Mouse (Mus musculus) cerebellum, adult 11 months (tissue): ENCODE data around the gene Cacnb3.
A peak's percentile ranks its signal among the peaks of the same experiment; 100 is the strongest.
"Not testable (repeated sequence)": the region's sequence is repeated elsewhere in the genome, so short reads cannot be mapped to it uniquely, and the experiment has no call there.

Experiments used
- DNase-seq: peaks from one replicate; pipeline ENCODE4 v3.0.0; 2022

Cacnb3 gene

DNA sequence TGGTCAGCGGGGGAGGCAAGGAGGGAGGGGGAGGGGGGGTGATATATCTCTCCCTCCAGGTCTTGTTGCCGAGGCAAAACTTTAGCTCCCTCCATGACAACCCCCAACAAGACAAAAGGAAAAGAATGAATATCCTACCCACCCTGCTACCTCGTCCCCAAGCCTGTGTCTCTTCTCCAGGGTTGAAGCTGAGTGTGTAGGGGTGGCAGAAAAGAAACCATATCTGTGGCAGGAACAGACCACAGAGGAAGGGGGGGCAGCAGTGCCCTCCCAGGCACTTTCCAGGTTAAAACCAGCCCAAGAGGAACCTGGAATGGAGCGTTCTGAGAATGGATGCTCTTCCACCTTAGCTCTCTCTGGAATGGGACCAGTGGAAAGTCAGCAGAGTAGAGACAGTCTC is at the start of gene Cacnb3:
TSS of gene Cacnb3 (plus strand) at position 301 of the 400 bp plus-strand sequence.
- no peak for DNase-seq

DNA sequence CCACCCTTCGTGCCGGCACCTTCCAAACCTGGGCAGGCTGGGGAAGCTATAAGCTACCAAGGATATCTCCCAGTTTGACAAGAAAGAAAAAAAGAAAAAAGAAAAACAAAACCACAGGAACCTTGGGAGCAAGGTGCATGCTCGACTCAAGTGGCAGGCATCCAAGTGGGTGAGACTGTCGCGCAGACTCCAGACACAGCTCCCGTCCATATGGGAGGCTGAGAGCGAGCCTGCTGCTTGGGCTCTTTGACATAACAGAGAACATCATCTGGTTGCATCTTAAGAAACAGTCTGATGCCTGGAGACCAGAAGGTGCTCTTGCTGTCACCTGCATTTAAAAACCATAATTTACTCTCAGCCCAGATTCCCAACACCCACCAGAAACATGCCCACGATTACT is 48.2 kb upstream of the Cacnb3 start:
- DNase-seq = no peak

DNA sequence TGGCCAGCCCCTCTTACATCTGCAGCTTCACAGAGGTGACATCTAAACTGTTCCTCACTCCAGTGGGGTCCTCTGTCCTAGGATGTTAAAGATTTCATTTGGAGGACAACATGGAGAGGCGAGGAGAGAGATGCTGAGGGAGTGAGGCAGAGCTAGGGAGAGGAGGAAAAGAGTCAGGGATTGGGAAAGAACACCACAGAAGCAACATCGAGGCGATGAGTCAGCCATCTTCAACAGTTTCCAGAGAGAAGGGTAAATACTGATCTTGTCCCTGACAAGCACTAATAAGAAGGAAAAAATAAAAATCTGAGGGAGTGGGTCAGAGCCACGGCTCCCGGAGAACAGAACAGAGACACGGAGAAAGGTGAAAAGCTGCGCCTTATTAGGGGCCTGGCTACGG is 47.6 kb upstream of the Cacnb3 start:
- DNase-seq = no peak

DNA sequence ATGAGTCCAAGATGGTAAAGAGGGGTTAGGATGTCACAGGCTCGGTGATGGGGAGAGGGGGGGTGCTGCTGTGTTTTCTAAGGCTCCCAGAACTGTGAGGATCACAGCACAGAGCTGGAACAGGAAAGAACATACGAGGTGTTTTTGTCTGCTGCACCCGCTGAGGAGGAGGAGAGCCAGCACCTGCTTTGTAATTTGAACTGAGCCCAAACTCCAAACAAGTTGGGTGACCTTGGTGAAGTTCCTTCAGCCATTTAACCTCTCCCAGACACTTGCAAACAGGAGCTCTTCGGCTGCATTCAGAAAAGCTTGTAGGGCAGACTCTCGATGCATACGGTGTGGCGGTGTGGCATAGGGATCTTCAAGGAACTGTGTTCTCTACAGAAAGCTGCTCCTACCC is 45.2 kb upstream of the Cacnb3 start:
- DNase-seq = no peak

DNA sequence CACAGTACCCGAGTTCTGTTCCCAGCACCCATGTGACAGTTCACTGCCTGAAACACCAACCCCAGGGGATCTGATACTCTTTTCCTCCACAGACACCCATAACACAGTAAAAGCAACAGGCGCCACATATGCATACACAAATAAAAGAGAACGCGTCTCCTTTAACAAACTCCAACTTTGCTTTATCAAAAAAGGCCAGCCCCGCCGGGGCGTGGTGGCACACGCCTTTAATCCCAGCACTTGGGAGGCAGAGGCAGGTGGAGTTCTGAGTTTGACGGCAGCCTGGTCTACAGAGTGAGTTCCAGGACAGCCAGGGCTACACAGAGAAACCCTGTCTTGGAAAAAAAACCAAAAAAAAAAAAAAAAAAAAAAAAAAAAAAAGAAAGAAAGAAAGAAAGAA is 44.5 kb upstream of the Cacnb3 start:
- not testable (repeated sequence) for DNase-seq

DNA sequence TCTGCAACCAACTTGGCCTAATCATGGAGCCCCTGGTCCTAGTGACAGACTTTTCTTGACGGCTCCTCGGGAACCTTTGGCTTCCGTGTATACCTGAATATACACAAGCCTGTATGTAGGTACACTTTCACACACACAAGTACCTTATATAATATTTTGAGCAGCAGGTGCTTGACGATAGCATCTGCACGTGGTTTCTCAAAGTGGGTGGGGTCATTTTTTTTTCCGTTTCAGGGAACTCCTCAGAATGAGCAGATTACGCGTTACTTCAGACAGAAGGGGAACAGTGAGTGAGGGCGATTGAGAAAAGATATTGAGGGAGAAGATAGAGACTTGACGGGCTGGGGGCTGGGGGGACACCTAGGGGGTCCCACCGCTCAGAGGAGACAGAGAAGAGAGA is 42.9 kb upstream of the Cacnb3 start:
- DNase-seq = no peak

DNA sequence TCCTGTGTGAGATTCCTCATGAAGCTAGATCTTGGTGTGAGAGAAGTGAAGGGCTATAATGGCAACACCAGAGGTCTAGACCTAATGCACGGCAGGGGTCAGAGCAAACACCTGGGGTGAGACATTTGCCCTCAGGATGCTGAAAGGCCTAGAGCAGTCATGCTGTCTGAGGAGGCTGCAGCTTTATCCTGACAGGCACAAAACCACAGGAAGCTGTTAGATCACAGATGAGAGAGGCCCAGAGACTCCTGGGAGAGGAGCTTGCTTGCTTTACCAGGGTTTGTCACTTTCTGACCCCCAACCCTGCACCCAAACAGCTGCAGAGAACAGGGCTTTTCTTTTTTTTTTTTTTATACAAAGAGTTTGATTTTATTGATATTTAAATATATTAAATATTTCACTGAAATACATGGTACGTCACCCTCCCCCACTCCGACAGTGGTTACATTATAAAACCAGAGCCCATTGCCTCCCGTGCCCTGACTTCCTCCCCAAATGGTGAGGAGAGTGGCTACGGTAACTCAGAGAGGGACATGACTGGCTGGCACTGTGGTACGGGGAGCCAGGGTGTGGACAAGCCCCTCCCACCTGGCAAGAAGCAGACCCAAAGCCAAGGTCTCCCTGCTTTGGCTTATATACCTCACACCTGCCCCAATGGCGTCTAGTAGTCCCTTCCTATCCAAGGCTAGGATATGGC is 40.9 kb upstream of the Cacnb3 start:
- no peak for DNase-seq

DNA sequence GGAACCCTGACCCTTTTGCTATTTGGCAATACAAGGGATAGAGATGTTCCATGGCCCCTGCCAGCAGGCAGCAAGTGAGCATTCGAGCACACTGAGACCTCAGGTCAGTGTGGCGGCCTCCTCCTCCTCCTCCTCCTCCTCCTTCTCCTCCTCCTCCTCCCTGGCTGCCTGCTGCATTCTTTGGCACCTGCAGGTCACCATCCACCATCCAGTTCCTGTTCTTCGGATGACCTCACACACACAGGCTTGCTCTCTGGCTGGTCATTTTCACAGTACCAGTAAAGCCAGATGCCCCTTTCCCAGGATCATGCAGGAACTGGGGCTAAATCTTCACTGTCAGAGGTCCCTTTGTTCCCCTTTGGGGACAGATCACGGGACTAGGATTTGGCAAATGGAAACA is 39.2 kb upstream of the Cacnb3 start:
- no peak for DNase-seq

DNA sequence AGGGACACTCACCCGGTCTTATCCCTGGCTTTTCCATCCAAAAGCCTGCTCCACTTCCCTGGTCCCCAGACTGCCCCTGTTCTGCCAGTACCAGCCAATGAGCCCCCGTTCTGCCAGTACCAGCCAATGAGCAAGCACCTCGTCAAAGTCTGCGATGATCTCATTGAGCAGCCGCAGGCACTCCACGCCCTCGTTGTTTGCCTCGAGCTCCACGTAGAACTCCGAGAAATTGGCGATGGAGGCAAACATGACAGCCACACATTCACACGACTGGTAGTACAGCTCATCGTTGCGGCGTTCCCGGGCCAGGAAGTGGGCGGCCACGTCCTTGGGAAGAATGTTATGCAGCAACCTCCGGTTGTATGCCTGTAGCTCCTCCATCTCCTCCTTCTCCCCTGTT is 36.4 kb upstream of the Cacnb3 start:
- DNase-seq = no peak

DNA sequence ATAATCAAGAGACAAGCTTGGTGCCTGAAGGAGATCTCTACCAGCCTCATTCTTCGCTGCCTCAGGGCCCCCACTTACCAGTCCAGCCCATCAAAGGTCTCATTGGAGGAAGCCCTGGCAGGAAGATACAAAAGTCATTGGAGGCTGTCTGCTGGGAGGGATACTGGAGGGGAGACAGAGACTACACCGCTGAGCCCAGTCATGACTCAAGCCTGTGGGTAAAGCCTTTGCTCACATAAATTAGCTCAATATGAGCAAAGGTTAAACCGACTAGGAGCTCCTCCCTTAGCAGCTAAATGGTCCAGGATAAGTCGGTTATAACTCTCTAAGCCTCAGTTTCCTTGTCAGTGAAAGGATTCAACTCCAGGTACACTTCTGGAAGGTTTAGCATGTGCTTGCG is 35.6 kb upstream of the Cacnb3 start:
- DNase-seq = no peak

DNA sequence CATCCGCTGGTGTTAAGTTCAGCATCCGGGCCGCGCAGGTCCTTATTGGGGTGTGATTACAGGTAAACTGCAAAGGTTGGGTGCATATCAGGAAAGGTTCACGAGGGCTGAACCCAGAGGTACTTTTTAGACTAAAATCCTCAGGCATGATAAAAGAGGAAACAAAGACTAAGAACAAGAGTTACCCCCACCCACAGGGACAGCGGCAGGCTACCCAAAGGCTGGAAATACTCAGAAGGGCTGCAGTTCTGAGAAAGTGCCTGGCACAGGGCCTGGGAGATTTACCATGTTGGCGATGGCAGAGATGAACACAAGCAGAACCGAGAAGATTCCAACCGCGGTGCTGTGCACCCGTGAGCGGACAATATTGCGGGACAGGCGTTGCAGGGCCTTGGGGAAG is 34.0 kb upstream of the Cacnb3 start:
- no peak for DNase-seq

DNA sequence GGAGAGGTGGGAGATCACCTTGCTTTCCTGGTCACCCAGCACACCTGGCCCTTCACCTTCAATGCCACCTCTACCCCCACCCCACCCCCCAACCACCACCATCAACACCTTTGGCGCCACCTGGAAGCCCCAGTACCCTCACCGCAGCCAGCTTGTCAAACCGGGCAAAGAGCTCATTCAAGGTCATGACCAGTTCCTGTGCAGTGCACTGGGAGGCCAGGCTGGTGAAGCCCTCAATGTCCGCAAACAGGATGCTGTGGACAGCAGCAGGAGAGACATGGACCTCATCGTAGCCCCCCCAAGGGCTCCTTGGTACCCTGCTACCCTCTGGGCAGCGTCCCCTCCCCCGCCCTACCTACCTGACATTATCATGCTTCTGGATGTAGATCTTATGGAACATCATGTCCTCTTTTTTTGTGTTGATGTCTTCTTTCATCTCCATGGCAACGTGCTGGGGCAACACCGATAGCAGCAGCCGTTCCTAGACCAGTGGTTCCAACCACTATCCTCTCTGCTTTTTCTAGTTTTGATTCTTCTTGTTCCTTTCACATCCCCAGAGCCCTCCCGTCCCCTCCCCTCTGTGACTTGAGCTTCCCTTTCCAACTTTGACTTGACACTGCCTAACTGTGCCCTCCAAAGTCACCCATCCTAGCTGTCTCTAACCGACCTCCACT is 30.5 kb upstream of the Cacnb3 start:
- DNase-seq = no peak

DNA sequence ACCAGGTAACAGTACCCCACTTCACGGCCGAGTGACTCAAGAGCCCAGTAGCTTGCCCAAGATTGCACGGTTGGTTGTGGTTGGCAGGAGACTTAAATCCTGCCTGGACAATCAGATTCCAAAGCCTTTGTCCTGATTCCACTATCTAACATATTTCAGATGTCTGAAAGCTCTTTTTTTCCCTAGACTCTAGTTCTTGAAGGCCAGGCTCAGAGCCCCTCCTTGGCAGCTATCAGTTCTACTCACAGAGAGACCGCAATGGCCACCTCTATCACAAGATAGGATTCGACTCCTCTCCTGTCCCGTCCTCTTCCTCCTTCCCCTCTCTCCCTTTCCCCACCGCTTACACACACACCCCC is 28.8 kb upstream of the Cacnb3 start:
- no peak for DNase-seq

DNA sequence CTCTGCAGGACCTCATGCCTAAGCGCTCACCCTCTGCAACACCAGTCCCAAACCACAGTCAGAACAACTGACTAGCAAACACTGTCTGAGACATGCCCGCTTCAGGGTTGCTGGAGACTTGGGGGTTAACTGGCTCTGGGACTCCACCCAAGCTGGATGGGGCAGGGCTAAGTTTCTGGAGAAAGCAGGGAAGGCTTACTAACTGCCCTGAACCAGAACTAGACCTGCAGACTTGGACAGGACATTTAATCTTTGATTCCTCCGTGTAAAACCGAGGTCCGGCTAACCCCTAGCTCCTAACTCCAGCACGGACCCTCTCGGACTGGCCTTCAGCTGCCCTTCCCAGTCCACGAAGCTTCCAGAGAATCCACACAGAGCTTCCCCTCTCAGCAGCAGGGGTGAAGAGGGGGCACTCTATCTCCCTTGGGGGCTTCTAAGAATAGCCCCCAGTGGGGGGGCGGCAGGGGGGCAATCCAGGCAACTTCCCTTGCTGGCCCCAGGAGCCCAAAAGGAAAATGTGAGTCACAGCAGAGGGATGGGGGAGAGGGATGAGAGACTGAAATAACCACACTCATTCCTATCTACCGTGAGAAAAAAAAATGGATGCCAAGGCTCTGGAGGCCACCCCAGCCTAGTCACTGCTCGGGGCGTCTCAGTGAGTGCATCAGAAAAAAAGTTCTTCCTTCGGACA is 28.3 kb upstream of the Cacnb3 start:
- DNase-seq = no peak

DNA sequence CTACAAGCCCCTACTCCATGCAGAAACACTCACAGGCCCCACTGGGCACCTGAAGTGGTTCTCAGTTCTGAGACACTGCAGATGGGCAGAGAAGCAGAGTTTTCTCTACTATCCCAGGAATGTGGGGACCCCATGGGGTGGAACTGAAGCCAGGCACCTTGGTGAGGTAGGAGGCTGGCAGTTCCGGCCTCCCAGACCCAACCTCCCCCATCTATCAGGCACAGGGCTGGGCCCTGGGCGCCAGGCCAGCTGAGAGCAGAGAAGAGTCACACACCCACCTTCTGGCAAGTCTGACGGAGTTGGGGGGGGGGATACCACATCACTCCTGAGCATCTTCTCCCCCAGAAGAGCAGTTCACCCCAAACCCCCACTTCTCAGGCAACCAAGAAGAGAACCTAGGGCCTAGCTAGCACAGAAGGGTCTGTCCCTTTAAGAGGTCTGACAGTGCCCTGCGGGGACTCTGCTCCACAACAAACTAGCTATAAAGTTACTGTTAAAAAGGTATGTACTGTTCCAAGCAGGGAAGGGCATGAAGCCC is 27.6 kb upstream of the Cacnb3 start:
- no peak for DNase-seq

DNA sequence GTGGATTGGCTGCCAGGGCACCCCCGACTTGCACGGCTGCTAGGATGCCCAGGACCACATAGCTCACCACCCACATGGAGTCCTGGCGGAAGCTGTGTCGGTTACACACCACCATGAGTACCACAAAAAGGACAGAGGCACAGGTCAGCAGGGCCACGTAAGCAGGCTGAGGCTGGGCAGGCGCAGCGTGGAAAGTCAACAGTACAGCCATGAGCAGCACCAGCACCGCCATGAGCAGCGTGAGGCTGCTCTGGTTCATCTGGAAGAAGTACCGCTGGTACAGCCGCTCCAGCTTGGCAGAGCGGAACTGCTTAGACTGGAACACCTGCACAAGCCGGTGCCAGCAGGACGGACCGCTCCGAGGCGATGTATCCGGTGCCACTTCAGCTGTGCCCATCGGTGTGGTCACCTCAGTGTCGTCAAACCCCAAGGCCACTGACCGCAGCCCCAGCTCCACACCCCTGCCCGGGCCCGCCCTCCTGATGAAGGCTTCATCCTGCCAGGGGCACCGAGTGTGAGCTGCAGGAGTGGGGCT is 26.5 kb upstream of the Cacnb3 start:
- no peak for DNase-seq

DNA sequence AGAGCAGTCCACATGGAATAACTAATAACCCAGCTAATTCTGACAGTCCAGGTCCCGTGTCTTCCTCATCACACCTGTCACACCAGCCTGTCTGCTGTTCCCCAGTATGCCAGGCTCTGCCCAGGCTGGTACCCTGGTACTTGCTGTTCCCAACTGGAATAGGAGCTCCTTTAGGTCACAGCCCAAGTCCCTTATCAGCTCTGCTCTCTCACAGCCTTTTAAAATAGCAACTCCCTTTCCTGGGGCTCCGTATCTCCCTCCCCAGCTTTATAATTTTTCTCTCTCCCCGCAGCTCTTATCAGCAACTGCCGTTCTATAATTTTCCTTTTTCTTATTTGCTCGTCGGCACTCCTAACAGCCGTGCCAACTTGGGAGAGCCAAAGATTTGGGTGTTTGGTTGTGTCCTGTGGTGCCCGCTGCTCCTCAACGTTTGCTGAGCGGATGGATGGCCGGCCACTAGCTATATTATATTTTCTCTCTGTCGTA is 24.5 kb upstream of the Cacnb3 start:
- DNase-seq = no peak

DNA sequence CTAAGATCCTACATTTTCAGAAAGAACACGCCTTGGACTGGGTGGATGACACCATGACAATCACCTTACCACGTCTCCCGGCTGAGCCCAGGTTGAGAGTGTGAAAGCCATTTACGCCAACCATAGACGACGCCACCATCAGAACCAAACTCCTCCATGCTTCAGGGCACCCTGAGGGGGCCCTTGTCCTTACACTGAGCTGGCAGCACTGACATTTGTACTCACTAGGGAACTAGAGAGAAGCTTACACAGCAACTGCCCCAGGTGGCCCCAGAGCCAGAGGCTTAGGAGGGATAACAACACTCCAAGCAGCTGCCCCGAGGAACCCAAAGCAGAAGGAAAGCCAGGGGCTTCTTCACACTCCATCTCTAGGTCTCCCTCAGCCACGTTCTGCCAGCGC is 23.9 kb upstream of the Cacnb3 start:
- DNase-seq = no peak

DNA sequence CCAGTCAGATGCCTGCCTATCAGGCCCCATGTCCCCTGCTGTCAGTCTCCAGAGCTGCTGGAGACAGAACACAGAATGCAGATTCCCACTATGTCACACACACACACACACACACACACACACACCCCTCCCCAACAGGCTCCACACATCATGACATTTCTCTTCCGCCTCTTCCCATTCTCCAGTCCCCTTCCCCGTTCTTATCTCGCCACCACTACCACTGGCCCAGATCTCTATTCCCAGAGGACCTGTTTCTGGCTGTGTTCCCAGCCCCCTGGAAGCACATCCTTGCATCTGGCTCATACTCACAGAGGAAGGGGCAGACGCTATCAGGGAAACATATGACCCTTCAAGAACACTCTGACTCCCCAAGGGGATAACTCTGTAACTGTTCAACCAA is 23.1 kb upstream of the Cacnb3 start:
- DNase-seq = no peak

DNA sequence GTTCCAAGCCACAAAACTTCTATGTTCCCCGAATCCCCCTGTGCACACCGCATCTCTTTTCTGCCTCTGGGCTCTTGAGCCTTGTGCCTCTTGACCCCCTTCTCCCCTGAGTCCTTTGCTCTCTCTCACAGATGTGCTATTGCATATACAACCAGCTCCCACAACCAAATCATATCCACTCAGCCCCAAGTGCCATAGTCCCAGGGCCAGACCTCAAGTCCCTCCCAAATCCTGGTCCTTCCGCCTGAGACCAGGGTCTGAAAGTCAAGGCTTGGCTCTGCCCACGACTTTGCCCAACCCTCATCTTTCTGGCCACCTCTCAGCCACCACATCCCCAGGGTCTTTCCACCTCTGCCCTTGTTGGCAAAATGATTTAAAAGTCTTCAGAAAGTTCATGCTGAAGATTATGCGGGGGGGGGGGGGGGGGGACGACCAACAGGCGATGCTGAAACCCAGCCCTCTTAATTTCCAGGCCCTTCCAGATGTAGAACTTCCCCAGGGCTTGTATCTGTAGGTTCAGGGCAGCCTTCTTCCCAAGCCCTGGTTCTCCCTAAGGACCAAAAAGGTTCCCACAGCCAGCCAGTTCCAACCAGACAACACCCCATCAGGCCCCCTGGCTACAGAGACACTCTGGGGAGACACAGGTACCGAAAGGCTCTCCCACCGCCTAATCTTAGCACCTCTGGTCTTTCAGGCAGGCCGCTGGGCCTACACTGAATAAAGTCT is 22.4 kb upstream of the Cacnb3 start:
- DNase-seq = no peak

DNA sequence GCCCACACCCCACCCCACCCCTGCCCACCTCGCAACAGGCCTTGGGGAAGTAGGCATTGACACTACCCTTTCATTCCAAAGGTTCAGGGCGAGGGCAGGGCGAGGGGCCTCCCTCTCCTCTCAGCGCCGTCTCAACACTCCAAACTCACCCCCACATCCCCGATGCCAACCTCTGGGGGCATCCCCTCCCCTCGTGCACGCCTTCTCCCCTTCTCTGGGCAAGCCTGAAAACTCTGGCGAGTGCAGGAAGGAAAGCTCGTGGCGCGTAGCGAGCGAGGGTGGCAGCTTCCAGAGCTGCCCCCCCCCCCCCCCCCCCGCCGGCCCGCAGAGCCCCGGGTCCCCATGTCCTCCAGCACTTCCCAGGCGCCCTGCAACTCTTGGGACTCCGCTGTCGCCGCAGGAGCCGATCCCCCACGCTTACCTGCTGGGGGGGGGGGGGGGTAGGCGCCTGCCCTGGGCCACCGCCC is 21.8 kb upstream of the Cacnb3 start:
- peak; percentile 27 for DNase-seq

DNA sequence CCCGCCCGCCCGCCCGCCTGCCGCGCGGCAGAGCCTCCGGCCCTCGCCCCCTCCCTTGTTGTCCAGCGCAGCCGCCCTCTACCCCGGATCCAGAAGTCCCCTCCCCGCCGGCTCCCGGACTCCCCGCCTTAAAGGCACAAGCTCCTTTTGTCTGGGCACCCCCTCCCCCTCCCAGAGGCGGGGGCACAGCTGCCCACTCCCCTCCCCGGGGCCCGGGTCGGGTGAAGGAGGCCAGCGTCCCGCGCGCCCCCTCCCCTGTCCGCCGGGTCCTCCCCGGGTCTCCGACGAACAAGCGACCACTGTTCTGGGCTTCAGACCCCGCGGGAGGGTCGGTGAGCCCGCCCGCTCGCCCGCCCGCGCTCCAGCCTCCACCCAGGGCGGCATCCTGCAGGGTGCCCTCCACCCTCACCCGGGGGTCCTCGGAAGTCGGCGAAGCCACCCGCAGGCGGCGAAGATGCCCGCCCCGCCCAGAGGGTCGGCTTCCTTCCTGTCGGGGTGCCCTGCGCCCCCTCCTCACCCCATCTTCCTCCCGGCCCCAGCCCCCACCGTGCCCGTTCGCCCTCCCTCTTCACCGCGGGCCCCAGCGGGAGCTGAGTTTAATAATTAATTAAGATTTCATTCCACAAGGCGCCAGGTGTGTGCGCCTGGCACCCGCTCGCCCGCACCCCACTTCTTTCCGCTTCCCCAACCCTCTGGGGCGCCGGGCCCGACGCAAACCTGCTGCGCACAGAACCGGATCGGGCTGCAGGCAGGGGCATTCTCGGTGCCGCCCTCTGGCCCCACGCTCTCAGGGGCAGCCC is 21.1 kb upstream of the Cacnb3 start, which contains the start of gene Adcy6:
TSS of gene Adcy6 (minus strand) at position 746 of the 800 bp plus-strand sequence.
- peak; percentile 66 for DNase-seq
